9 mouse cellular contexts compared by ENCODE assay signal in the genomic region with DNA sequence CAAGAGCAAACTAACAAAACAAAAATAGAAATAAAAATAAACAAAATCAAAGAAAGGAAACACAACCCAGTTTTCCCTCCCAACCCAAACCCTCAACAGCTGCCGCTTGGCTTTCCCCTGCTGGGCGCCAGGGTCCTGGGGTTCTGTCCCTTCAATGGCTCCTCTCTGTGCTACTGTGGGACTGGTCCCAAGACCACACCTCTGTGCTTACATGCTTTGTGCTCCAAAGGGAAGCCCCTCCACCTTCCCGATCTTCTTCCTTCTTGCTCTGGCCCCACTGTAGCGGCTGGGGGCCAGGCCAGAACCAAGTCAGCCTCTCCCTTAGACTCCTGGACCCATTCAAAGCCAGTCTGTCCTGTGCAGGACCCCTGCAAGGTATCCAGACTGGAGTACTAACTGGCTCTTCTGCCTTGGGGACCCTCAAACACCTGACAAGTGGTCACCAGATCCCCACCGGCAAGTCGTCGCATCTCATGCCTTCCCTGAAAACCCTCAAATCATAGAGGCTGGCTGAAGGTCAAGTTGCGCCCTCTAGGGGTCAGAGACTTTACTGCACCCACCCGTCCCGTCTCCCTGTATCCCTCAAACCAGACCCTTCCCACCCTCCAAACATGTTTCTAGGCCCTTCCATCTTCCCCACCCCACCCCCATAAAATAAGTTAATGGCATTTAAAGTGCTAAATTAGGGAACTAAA. TPM values are rescaled to one million over a fixed set of nuclear protein-coding genes. Genes with fewer than 3 reads are reported as not detected.
DNase-seq lines count a peak whose midpoint lies in the region; ATAC-seq lines count a peak whose summit lies in the region.
"Had no signal": no experiment of that assay in that cellular context is flagged by ENCODE, and none has a peak within 500 bp of the region (broad histone marks: within the 10 kb centered on the region; RNA-seq: fewer than 3 reads in every experiment).

No protein-coding gene starts in this region.

- peak overlapping the region; percentile 12 for H3K9ac ChIP-seq in heart, embryonic 16.5 days (ENCODE audit: low read length)

- peak overlapping the region; percentile 73 for H3K27ac ChIP-seq in embryonic facial prominence, embryonic 10.5 days (replicated peaks)
- peak overlapping the region; percentile 52 for H3K27ac ChIP-seq in heart, embryonic 16.5 days (ENCODE audit: low read length)

- no peaks in the 10 kb centered on the region for H3K9me3 ChIP-seq in embryonic facial prominence, embryonic 10.5 days
- H3K9me3 ChIP-seq in heart, embryonic 16.5 days (replicated peaks; ENCODE audit: control insufficient read depth, low read length): no peaks in the 10 kb centered on the region

- no peak for DNase-seq in frontal cortex, postnatal 14 days (ENCODE audit: low spot score in 2 of 2)
- DNase-seq in adrenal gland, adult 8-10 months: peak; percentile 40
- DNase-seq in embryonic facial prominence, embryonic 10.5 days (ENCODE audit: low spot score): peak; percentile 83
- DNase-seq in kidney, postnatal 14 days: peak; percentile 79
- DNase-seq in lung, postnatal 4 days: peak; percentile 66 to 83
- peak; percentile 51 to 61 for DNase-seq in spleen, postnatal 36 days (ENCODE audit: low spot score in 2 of 2)

- no peak overlapping the region; the same call in 1 of the 2 replicates for H3K4me3 ChIP-seq in embryonic facial prominence, embryonic 10.5 days
- no peak overlapping the region for H3K4me3 ChIP-seq in heart, embryonic 16.5 days (ENCODE audit: low read length)
- H3K4me3 ChIP-seq: myocyte had no signal

- ATAC-seq in frontal cortex, adult (ENCODE audit: low TSS enrichment): 0 out of 2 replicates have a peak, but pooled peaks have one; percentile 18
- ATAC-seq in heart, embryonic 16.5 days (replicated peaks; ENCODE audit: extremely low read depth, insufficient read depth, low FRiP score): no peak

- H3K27me3 ChIP-seq in embryonic facial prominence, embryonic 10.5 days (replicated peaks; ENCODE audit: low read depth, poor library complexity, severe bottlenecking): peaks cover 22% of the 10 kb centered on the region
- peaks cover 3% of the 10 kb centered on the region; the same call in 1 of the 2 replicates for H3K27me3 ChIP-seq in heart, embryonic 16.5 days (ENCODE audit: control insufficient read depth, insufficient read depth, low read length)

- WGBS in embryonic facial prominence, embryonic 10.5 days: 23% methylated on average over 10 of the region's 10 CpGs
- WGBS in heart, embryonic 16.5 days: 32% methylated on average over 10 of the region's 10 CpGs

- peak overlapping the region; percentile 39 for H3K4me2 ChIP-seq in heart, embryonic 16.5 days (ENCODE audit: low read depth, low read length)

- peaks cover 12% of the 10 kb centered on the region for H3K36me3 ChIP-seq in embryonic facial prominence, embryonic 10.5 days (replicated peaks)
- no peaks in the 10 kb centered on the region for H3K36me3 ChIP-seq in heart, embryonic 16.5 days (ENCODE audit: control insufficient read depth, insufficient read depth)

- peaks cover 39% of the 10 kb centered on the region for H3K4me1 ChIP-seq in embryonic facial prominence, embryonic 10.5 days
- H3K4me1 ChIP-seq in heart, embryonic 16.5 days (ENCODE audit: control insufficient read depth, insufficient read depth, low read length): no peaks in the 10 kb centered on the region

RNA-seq across cellular contexts. Expression of gene 4933428G20Rik, which starts 11.0 kb away (rescaled TPM):
- under 1 TPM in 3 of 4 experiments, not detected in 1; 0.35 to 0.80 (median 0.45) TPM for total RNA-seq in adrenal gland, adult 8-10 months (2022)
- 0.35 and 0.54 TPM in 2 replicates for polyA plus RNA-seq in embryonic facial prominence, embryonic 10.5 days (2016; fragmentation: Nextera tagmentation; extraction: Ambion mirVana)
- polyA plus RNA-seq in heart, embryonic 16.5 days (2015; fragmentation: Nextera tagmentation; extraction: Ambion mirVana): 0.92 and 1.2 TPM in 2 replicates

Comparison
In these comparisons a context has a peak if more than half of its experiments do, and no peak if none do; other contexts are left out.
1. DNase-seq: peak in adrenal gland, adult 8-10 months (single experiment), embryonic facial prominence, embryonic 10.5 days (single experiment), kidney, postnatal 14 days (single experiment), lung, postnatal 4 days (2 of 2) and spleen, postnatal 36 days (2 of 2); none in frontal cortex, postnatal 14 days (0 of 2).